Mouse (Mus musculus) liver, embryonic 14.5 days (tissue): ENCODE measurements around the gene Mfsd10.

ENCODE experiments used
- CTCF ChIP-seq: IDR thresholded peaks from 2 replicates; pipeline ENCODE4 v1.5.1; 2016; ENCODE audit warnings: antibody characterized with exemption, low read depth, control low read depth
- EP300 ChIP-seq: IDR thresholded peaks from 2 replicates; pipeline ENCODE4 v1.6.1; 2016; ENCODE audit warnings: antibody characterized with exemption, low read depth

DNA sequence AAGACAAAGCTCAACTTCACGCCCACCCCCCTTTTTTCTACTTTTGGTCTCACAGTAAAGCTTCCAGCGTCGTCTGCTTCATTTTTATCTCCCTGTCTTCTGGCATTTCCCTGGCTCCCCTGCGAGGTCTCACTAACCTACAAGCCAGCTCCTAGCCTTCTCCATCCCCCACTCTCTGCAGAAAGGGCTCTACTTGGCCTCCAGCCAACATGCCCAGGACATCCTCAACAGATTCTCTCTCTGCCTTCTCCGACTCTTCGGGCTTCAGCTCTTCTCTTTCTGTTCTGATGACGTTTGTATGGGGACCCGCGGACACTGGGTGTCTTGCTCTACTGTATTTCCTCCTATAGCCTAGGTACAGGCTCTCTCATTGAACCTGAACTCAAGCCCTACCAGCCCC, 17.9 kb upstream of the Mfsd10 start:
- TF ChIP-seq EP300 = no peak
- no peak for TF ChIP-seq CTCF
